Mouse (Mus musculus) left cerebral cortex, postnatal 14 days (tissue): ENCODE data around the gene Catsper3. TPM values are rescaled to one million over a fixed set of nuclear protein-coding genes. Genes with fewer than 3 reads are reported as not detected.

Source experiments
- DNase-seq, 2 experiments: peaks; one replicate each; pipeline ENCODE4 v3.0.0; 2021 to 2022; ENCODE audit warnings: low spot score in 2 of 2, mixed read lengths in 1 of 2
- intact Hi-C: fragments of 180-260 bp; cut with DNase I; formaldehyde crosslinking; loops from one replicate; pipeline ENCODE4 v1.15.1; 2025
- total RNA-seq, 2 experiments: library from RNA; stranded (reverse); gene quantifications; 2 replicates each; pipeline ENCODE4 v1.2.3; 2021

Gene Catsper3
- total RNA-seq, 2 experiments from 2014 or later, result 0.26 to 0.42 TPM

GRCm38 (mm10) chr13:55836786-55837780, 52.7 kb downstream of the Catsper3 start:
- DNase-seq, result no peak
- intact Hi-C loops, result loop anchor here (10.0 kb wide), 1 partner anchor 238 kb away; no protein-coding TSS in a partner anchor

GRCm38 (mm10) chr13:55840223-55840622, 55.9 kb downstream of the Catsper3 start:
- no peak for DNase-seq

GRCm38 (mm10) chr13:55843700-55844099, 59.3 kb downstream of the Catsper3 start:
- intact Hi-C loops, result loop anchor here (10.0 kb wide), 1 partner anchor 211 kb away; no protein-coding TSS in a partner anchor
- no peak for DNase-seq

More at GRCm38 (mm10) chr13:55840223-55840622, 55.9 kb downstream of the Catsper3 start:
- intact Hi-C loops, result loop anchor here (10.0 kb wide), 1 partner anchor 215 kb away; no protein-coding TSS in a partner anchor

GRCm38 (mm10) chr13:55847805-55848204, 63.4 kb downstream of the Catsper3 start:
- intact Hi-C loops, result loop anchor here (10.0 kb wide), 1 partner anchor 207 kb away; no protein-coding TSS in a partner anchor
- DNase-seq, result no peak

GRCm38 (mm10) chr13:55848604-55849190, 64.3 kb downstream of the Catsper3 start:
- intact Hi-C loops, result loop anchor here (10.0 kb wide), 1 partner anchor 206 kb away; no protein-coding TSS in a partner anchor
- no peak for DNase-seq

- no peak for DNase-seq
- intact Hi-C loops, result no loop called here
Observed at GRCm38 (mm10) chr13:55850726-55851125, 66.4 kb downstream of the Catsper3 start.

- intact Hi-C loops, result no loop called here
- no peak for DNase-seq
Observed at GRCm38 (mm10) chr13:55852205-55852604, 67.8 kb downstream of the Catsper3 start.

- no peak for DNase-seq
- intact Hi-C loops, result no loop called here
Observed at GRCm38 (mm10) chr13:55855793-55856192, 71.4 kb downstream of the Catsper3 start.

GRCm38 (mm10) chr13:55858463-55858862, 74.1 kb downstream of the Catsper3 start:
- intact Hi-C loops, result no loop called here
- no peak for DNase-seq

Other genes with a start within 250 kb of the Catsper3 start
- 10 to 100 TPM; 47.5 to 50.9 TPM for gene Ddx41, start 247.9 kb upstream of the Catsper3 start, total RNA-seq
- 10 to 100 TPM; 62.8 to 71.1 TPM for gene Fam193b, start 213.4 kb upstream of the Catsper3 start, total RNA-seq
- gene Tmed9, start 210.8 kb upstream of the Catsper3 start, total RNA-seq, result 100 to 1,000 TPM; 117 to 123 TPM
- gene B4galt7, start 184.7 kb upstream of the Catsper3 start, total RNA-seq, result 10 to 100 TPM; 22.6 to 23.3 TPM
- 10 to 100 TPM; 41.2 to 49.3 TPM for gene Caml, start 161.6 kb upstream of the Catsper3 start, total RNA-seq
- 10 to 100 TPM; 37.8 to 44.3 TPM for gene Ddx46, start 149.5 kb upstream of the Catsper3 start, total RNA-seq
- 10 to 100 TPM; 86.0 to 89.1 TPM for gene B230219D22Rik, start 91.4 kb upstream of the Catsper3 start, total RNA-seq
- gene Txndc15, start 69.9 kb upstream of the Catsper3 start, total RNA-seq, result 10 to 100 TPM; 68.4 to 69.2 TPM
- gene Pcbd2, start 57.2 kb upstream of the Catsper3 start, total RNA-seq, result 10 to 100 TPM; 22.9 to 23.4 TPM
- not detected for gene Pitx1, start 51.6 kb downstream of the Catsper3 start, total RNA-seq